Mouse (Mus musculus): ENCODE data around the gene Zfp366. TPM values are rescaled to one million over a fixed set of nuclear protein-coding genes. Genes with fewer than 3 reads are reported as not detected.
A peak's percentile ranks its signal among the peaks of the same experiment; 100 is the strongest.

Gene Zfp366
- polyA plus RNA-seq (2012; ENCODE audit: insufficient read depth, insufficient read length, low replicate concordance, missing spikeins) = not detected in 2 replicates

DNA sequence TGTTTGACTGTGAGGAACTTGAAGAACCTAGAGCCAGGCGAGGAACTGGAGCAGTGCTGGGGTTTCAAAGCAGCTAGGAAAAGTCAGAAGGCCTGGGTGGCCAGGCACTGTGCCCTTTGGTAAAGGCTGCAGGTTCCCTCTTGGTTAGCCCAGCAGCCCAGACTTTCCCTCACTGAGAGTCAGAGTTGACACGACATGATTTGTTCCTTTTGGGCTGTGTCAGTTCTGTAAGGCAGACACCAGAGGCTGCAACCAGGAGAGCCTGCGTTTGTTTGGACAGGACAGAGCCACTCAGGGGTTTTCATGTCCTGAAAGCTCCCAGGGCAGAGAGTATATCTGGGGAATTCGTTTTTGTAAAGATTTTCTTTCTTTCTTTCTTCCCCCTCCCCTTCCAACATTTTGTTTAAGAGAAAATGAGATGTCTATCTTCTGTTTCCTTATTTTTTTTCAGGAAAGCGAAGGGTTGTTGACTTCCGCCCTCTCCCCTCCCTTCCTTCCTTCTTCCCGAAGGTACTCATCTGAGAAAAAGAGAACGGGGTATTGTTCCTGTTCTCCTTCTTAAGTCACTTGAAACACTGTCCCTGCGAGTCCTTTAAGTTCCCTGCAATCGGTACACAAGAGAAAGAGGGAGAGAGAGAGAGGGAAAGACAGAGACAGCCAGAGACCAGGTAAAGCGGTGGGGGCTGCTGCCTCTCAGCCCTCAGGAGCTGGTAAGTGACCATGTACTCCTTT lies at the start of gene Zfp366:
TSS of gene Zfp366 (plus strand) at position 669 of the 732 bp plus-strand sequence.
- no peak for TF ChIP-seq CTCF (IDR thresholded peaks at IDR 0.05; ENCODE audit: insufficient read depth, low read depth, low read length)
- TF ChIP-seq POLR2A (IDR thresholded peaks at IDR 0.05; ENCODE audit: insufficient read depth, low read depth, low read length) = no peak
- Histone ChIP-seq H3K4me3 (ENCODE audit: insufficient read depth, low read depth, low read length) (no peak within 1 kb of the TSS), H3K27ac (ENCODE audit: insufficient read depth, low read depth, low read length) (0 out of 2 replicates have a peak within 1 kb of the TSS, but pooled peaks have one; percentile 6), H3K4me1 (ENCODE audit: control insufficient read depth, insufficient read depth, low read length) (peaks cover 6% of the 10 kb centered on the region; the same call in 1 of the 2 replicates)
- WGBS = 74% methylated on average over 11 of the region's 11 CpGs

GRCm38 (mm10) chr13:99138351-99139255 lies 46.0 kb upstream of the Zfp366 start:
- no peaks in the 10 kb centered on the region; the same call in 1 of the 2 replicates for H3K4me1 ChIP-seq (ENCODE audit: control insufficient read depth, insufficient read depth, low read length)
- TF ChIP-seq POLR2A (IDR thresholded peaks at IDR 0.05; ENCODE audit: insufficient read depth, low read depth, low read length) (no peak), CTCF (IDR thresholded peaks at IDR 0.05; ENCODE audit: insufficient read depth, low read depth, low read length) (no peak)
- 58% methylated on average over 12 of the region's 12 CpGs for WGBS
- no peak overlapping the region for H3K27ac ChIP-seq (ENCODE audit: insufficient read depth, low read depth, low read length)
- no peak overlapping the region for H3K4me3 ChIP-seq (ENCODE audit: insufficient read depth, low read depth, low read length)

GRCm38 (mm10) chr13:99146355-99146871 lies 38.2 kb upstream of the Zfp366 start:
- Histone ChIP-seq H3K4me1 (ENCODE audit: control insufficient read depth, insufficient read depth, low read length) (0 out of 2 replicates have a peak, but pooled peaks cover 3% of the 10 kb centered on the region), H3K4me3 (ENCODE audit: insufficient read depth, low read depth, low read length) (no peak overlapping the region), H3K27ac (ENCODE audit: insufficient read depth, low read depth, low read length) (no peak overlapping the region)
- 86% methylated on average over 13 of the region's 13 CpGs for WGBS
- TF ChIP-seq CTCF (IDR thresholded peaks at IDR 0.05; ENCODE audit: insufficient read depth, low read depth, low read length) = no peak
- no peak for TF ChIP-seq POLR2A (IDR thresholded peaks at IDR 0.05; ENCODE audit: insufficient read depth, low read depth, low read length)

DNA sequence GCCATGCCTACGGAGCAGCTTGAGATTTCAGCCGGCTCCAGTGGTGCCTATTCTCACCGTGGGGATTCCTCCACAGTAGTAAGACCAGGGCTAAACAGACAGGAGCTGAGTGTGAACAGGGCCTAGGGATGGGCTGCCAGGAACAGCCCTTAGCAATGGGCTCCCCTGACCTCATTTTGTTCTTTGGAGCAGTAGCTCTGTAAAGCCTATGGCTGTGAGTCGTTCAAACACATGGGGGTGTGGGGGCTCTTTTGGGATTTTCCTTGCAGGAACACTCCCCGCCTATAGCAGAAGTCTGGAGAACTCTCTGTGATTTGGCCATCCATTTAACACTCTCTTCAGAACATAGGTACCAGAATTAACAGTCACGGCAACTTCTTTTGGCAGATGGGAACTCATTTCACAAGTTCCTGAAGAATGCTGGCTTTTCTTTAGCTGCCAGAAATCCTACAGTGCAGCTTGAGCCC lies 36.9 kb upstream of the Zfp366 start:
- WGBS = 75% methylated on average over 6 of the region's 6 CpGs
- Histone ChIP-seq H3K27ac (ENCODE audit: insufficient read depth, low read depth, low read length) (no peak overlapping the region), H3K4me3 (ENCODE audit: insufficient read depth, low read depth, low read length) (no peak overlapping the region), H3K4me1 (ENCODE audit: control insufficient read depth, insufficient read depth, low read length) (peaks cover 10% of the 10 kb centered on the region)
- TF ChIP-seq CTCF (IDR thresholded peaks at IDR 0.05; ENCODE audit: insufficient read depth, low read depth, low read length) (no peak), POLR2A (IDR thresholded peaks at IDR 0.05; ENCODE audit: insufficient read depth, low read depth, low read length) (no peak)

DNA sequence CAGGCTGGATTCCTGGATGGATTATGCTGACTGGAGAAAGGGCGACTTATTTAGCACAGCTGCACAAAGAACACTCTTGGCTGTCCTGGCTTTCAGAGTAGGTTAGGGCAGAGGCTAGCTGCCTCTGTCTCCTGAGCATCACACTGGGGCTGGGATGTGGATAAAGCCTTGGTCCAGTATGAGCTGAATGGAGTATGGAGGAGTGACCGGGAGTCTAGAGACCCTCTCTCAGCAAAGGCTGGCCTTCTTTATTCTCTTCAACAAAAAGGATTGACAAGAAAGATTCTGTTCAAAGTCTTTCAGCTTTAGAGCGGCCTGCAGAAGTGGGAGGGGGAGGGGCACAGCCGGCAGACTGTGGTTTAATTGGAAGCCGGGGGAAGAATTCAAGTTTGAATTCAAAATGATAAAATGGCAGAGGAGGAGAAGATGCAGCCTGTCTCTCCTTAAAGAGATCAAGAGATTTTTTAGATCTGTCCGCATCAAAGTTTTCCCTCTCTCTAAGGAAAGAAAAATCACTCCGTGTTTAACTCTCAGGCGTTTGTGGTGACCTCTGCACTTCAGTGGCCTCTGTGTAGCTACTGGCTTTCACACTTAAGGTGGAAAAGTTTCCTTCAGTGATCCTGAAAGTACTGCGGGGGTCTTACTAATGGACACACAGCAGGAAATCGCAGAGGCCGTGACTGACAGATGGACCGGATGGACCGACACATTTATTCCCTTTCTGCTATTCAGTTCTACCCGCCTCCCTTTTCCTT lies 34.9 kb upstream of the Zfp366 start:
- peaks cover 11% of the 10 kb centered on the region for H3K4me1 ChIP-seq (ENCODE audit: control insufficient read depth, insufficient read depth, low read length)
- WGBS = 75% methylated on average over 14 of the region's 14 CpGs
- no peak overlapping the region for H3K27ac ChIP-seq (ENCODE audit: insufficient read depth, low read depth, low read length)
- H3K4me3 ChIP-seq (ENCODE audit: insufficient read depth, low read depth, low read length) = no peak overlapping the region
- TF ChIP-seq POLR2A (IDR thresholded peaks at IDR 0.05; ENCODE audit: insufficient read depth, low read depth, low read length) = no peak
- no peak for TF ChIP-seq CTCF (IDR thresholded peaks at IDR 0.05; ENCODE audit: insufficient read depth, low read depth, low read length)

DNA sequence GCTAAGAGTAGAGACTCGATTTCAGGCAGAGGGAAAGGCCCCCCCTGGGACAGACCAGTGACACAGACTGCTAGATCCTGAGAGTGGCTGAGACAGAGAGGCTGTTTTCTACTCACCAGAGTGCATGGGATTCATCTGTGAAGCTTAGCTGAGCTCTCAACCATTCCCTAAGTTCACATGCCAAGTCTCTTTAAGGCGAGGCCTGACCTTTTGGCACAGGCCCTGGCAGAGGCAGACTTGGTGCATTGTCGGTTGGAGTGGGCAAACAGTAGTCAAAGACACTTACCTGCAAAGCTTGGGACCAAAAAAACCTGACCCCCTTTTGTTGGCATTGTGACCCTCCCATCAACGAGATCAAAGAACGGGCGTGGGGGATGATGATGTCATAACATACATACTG lies 34.0 kb upstream of the Zfp366 start:
- TF ChIP-seq POLR2A (IDR thresholded peaks at IDR 0.05; ENCODE audit: insufficient read depth, low read depth, low read length) (no peak), CTCF (IDR thresholded peaks at IDR 0.05; ENCODE audit: insufficient read depth, low read depth, low read length) (no peak)
- Histone ChIP-seq H3K4me3 (ENCODE audit: insufficient read depth, low read depth, low read length) (no peak overlapping the region), H3K27ac (ENCODE audit: insufficient read depth, low read depth, low read length) (no peak overlapping the region), H3K4me1 (ENCODE audit: control insufficient read depth, insufficient read depth, low read length) (peaks cover 11% of the 10 kb centered on the region)
- 85% methylated on average over 6 of the region's 6 CpGs for WGBS

DNA sequence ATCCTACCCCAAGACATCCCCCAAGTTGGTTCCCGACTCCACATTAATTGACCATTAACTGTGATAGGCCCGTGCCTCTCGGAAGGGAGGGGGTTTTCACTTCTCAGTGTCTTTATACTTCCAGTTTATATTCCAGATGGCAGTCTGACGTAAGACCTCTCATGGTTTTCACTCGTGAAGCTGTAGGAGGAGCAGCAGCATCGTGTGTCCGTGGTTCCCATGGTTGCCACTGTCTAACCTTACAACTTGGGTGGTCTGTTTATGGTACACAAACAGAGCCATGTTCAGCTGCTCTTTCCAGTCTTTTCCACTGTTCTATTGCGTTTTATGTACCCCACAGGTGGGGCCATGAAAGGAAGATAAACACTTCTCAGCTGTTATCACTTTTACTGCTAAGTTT lies 33.5 kb upstream of the Zfp366 start:
- Histone ChIP-seq H3K27ac (ENCODE audit: insufficient read depth, low read depth, low read length) (no peak overlapping the region), H3K4me3 (ENCODE audit: insufficient read depth, low read depth, low read length) (no peak overlapping the region), H3K4me1 (ENCODE audit: control insufficient read depth, insufficient read depth, low read length) (peaks cover 11% of the 10 kb centered on the region)
- 61% methylated on average over 8 of the region's 8 CpGs for WGBS
- no peak for TF ChIP-seq CTCF (IDR thresholded peaks at IDR 0.05; ENCODE audit: insufficient read depth, low read depth, low read length)

GRCm38 (mm10) chr13:99152305-99152930 lies 32.2 kb upstream of the Zfp366 start:
- TF ChIP-seq CTCF (IDR thresholded peaks at IDR 0.05; ENCODE audit: insufficient read depth, low read depth, low read length) = no peak
- TF ChIP-seq POLR2A (IDR thresholded peaks at IDR 0.05; ENCODE audit: insufficient read depth, low read depth, low read length) = no peak
- peaks cover 9% of the 10 kb centered on the region for H3K4me1 ChIP-seq (ENCODE audit: control insufficient read depth, insufficient read depth, low read length)
- 37% methylated on average over 18 of the region's 18 CpGs for WGBS
- H3K4me3 ChIP-seq (ENCODE audit: insufficient read depth, low read depth, low read length) = no peak overlapping the region
- H3K27ac ChIP-seq (ENCODE audit: insufficient read depth, low read depth, low read length) = no peak overlapping the region

All from olfactory bulb, adult 2 months (tissue).